Mouse (Mus musculus): ENCODE data around the gene Prrc2a. TPM values are rescaled to one million over a fixed set of nuclear protein-coding genes. Genes with fewer than 3 reads are reported as not detected.
A peak's percentile ranks its signal among the peaks of the same experiment; 100 is the strongest.

The Prrc2a gene
- polyA plus RNA-seq, 1 experiment from 2014 or later, result 225 TPM

DNA sequence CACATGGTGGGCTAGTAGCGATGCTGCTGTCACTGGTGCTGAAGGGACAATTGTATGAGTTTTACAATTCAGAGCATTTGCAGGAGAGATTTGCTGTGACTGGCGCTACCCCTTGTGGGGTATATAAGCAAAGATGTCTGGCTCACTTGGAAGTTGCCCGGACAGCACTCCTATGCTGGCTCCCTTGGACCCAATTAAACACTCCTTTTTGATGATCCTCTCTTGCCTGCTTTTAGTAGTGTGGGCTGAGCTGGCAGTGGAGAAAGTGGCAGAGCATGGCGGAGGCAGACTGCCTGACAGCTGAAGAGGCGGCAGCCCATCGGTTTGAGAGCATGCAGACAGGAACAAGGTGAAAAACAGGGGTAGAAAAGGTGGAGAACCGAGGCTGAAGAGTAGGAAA lies 3.1 kb upstream of the Prrc2a start:
- Histone ChIP-seq H3K4me1 (peaks cover 10% of the 10 kb centered on the region), H3K9ac (no peak overlapping the region), H3K27me3 (no peaks in the 10 kb centered on the region), H3K4me3 (no peak overlapping the region), H3K27ac (no peak overlapping the region), H3K9me3 (no peaks in the 10 kb centered on the region), H3K4me2 (replicated peaks) (no peak overlapping the region), H3K36me3 (no peaks in the 10 kb centered on the region)
- no peak for ATAC-seq (ENCODE audit: insufficient number of reproducible peaks, insufficient read depth, low FRiP score, low TSS enrichment)
- 87% methylated on average over 7 of the region's 7 CpGs for WGBS

GRCm38 (mm10) chr17:35166352-35167035 lies 1.8 kb upstream of the Prrc2a start:
- WGBS, result 67% methylated on average over 8 of the region's 8 CpGs
- Histone ChIP-seq H3K27ac (peak overlapping the region; percentile 97), H3K4me2 (replicated peaks) (peak overlapping the region; percentile 45), H3K27me3 (no peaks in the 10 kb centered on the region), H3K9ac (no peak overlapping the region), H3K9me3 (no peaks in the 10 kb centered on the region), H3K4me3 (no peak overlapping the region), H3K36me3 (peaks cover 9% of the 10 kb centered on the region), H3K4me1 (peaks cover 18% of the 10 kb centered on the region)
- ATAC-seq (ENCODE audit: insufficient number of reproducible peaks, insufficient read depth, low FRiP score, low TSS enrichment), result no peak

GRCm38 (mm10) chr17:35165451-35166155 lies 906 bp upstream of the Prrc2a start:
- Histone ChIP-seq H3K27me3 (no peaks in the 10 kb centered on the region), H3K9ac (peak overlapping the region; percentile 100; the same call in 1 of the 2 replicates), H3K9me3 (no peaks in the 10 kb centered on the region), H3K36me3 (peaks cover 17% of the 10 kb centered on the region), H3K4me2 (replicated peaks) (peak overlapping the region; percentile 45), H3K4me1 (peaks cover 18% of the 10 kb centered on the region), H3K27ac (peak overlapping the region; percentile 97), H3K4me3 (peak overlapping the region; percentile 99)
- peak; percentile 87 for ATAC-seq (ENCODE audit: insufficient number of reproducible peaks, insufficient read depth, low FRiP score, low TSS enrichment)
- 22% methylated on average over 12 of the region's 12 CpGs for WGBS

GRCm38 (mm10) chr17:35164218-35164567 lies 504 bp downstream of the Prrc2a start:
- Histone ChIP-seq H3K9ac (peak overlapping the region; percentile 100), H3K4me2 (replicated peaks) (peak overlapping the region; percentile 95), H3K27me3 (no peaks in the 10 kb centered on the region), H3K4me1 (peaks cover 18% of the 10 kb centered on the region), H3K36me3 (peaks cover 32% of the 10 kb centered on the region), H3K4me3 (peak overlapping the region; percentile 99), H3K9me3 (no peaks in the 10 kb centered on the region), H3K27ac (peak overlapping the region; percentile 97)
- ATAC-seq (ENCODE audit: insufficient number of reproducible peaks, insufficient read depth, low FRiP score, low TSS enrichment), result no peak; the same call in 1 of the 2 replicates
- WGBS, result under 1% methylated on average over 25 of the region's 28 CpGs

- WGBS, result 12% methylated on average over 8 of the region's 8 CpGs
Measured at GRCm38 (mm10) chr17:35163326-35164081, 1.2 kb downstream of the Prrc2a start.

DNA sequence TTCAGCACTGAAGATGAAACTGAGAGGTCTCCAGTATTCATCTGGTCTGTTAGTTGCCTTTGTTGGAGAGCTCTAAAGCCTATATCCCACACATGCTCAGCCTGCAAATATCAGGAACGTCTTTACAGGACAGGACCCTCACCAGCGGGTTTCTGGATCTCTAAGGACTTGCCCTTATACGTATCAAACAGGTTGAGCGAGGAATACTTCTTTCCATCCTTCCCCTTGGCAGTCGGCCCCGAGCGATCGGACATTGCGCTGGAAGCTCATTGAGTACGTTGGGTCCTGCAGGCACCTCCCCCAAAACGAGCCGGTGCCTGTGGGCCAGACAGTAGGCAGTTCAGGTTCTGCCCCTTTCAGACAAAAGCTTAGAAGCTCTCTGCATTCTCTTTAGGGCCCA lies 2.0 kb downstream of the Prrc2a start:
- H3K36me3 ChIP-seq, result peaks cover 46% of the 10 kb centered on the region

More at GRCm38 (mm10) chr17:35163326-35164081, 1.2 kb downstream of the Prrc2a start:
- Histone ChIP-seq H3K4me3 (peak overlapping the region; percentile 99), H3K9ac (peak overlapping the region; percentile 100), H3K36me3 (peaks cover 38% of the 10 kb centered on the region), H3K9me3 (no peaks in the 10 kb centered on the region), H3K4me2 (replicated peaks) (peak overlapping the region; percentile 95), H3K27ac (peak overlapping the region; percentile 97), H3K27me3 (no peaks in the 10 kb centered on the region), H3K4me1 (peaks cover 18% of the 10 kb centered on the region)
- ATAC-seq (ENCODE audit: insufficient number of reproducible peaks, insufficient read depth, low FRiP score, low TSS enrichment), result no peak

DNA sequence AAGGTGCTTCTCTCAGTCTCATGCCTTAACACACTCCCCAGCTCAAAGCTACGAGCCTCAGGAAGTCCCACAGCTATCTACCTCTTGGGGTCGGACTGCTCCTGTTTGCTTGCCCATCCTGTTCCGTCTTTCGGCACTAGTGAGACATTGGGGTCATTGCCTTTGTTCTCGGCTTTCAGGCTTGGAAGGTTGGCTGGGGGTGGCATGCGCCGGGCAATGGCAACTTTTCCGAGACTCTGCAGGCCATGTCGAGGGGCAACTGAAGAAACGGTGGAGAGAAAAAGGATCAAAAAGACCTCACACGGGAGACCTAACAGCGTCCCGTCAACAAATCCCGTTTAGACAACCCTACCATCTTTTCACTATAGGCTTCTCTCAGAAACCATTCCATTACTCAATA lies 2.6 kb downstream of the Prrc2a start:
- Histone ChIP-seq H3K4me1 (peaks cover 18% of the 10 kb centered on the region), H3K9me3 (no peaks in the 10 kb centered on the region), H3K9ac (peak overlapping the region; percentile 100; the same call in 1 of the 2 replicates), H3K36me3 (peaks cover 52% of the 10 kb centered on the region), H3K4me2 (replicated peaks) (peak overlapping the region; percentile 95), H3K27ac (no peak overlapping the region), H3K4me3 (peak overlapping the region; percentile 99), H3K27me3 (no peaks in the 10 kb centered on the region)
- no peak for ATAC-seq (ENCODE audit: insufficient number of reproducible peaks, insufficient read depth, low FRiP score, low TSS enrichment)
- 77% methylated on average over 14 of the region's 14 CpGs for WGBS

More for the DNA sequence above, 2.0 kb downstream of the Prrc2a start:
- 50% methylated on average over 12 of the region's 12 CpGs for WGBS
- Histone ChIP-seq H3K4me3 (peak overlapping the region; percentile 99), H3K4me1 (peaks cover 18% of the 10 kb centered on the region), H3K27me3 (no peaks in the 10 kb centered on the region), H3K27ac (no peak overlapping the region), H3K9me3 (no peaks in the 10 kb centered on the region), H3K4me2 (replicated peaks) (peak overlapping the region; percentile 95), H3K9ac (peak overlapping the region; percentile 100)
- no peak for ATAC-seq (ENCODE audit: insufficient number of reproducible peaks, insufficient read depth, low FRiP score, low TSS enrichment)

GRCm38 (mm10) chr17:35161421-35161820 lies 3.3 kb downstream of the Prrc2a start:
- no peak overlapping the region for H3K9ac ChIP-seq
- no peak overlapping the region for H3K4me3 ChIP-seq
- ATAC-seq (ENCODE audit: insufficient number of reproducible peaks, insufficient read depth, low FRiP score, low TSS enrichment), result no peak
- H3K9me3 ChIP-seq, result no peaks in the 10 kb centered on the region
- H3K27me3 ChIP-seq, result no peaks in the 10 kb centered on the region
- no peak overlapping the region for H3K27ac ChIP-seq
- WGBS, result 87% methylated on average over 11 of the region's 11 CpGs
- peaks cover 59% of the 10 kb centered on the region for H3K36me3 ChIP-seq
- H3K4me2 ChIP-seq (replicated peaks), result peak overlapping the region; percentile 95; the same call in 1 of the 2 replicates
- peaks cover 16% of the 10 kb centered on the region for H3K4me1 ChIP-seq

GRCm38 (mm10) chr17:35159638-35160037 lies 5.1 kb downstream of the Prrc2a start:
- Histone ChIP-seq H3K27me3 (no peaks in the 10 kb centered on the region), H3K36me3 (peaks cover 77% of the 10 kb centered on the region), H3K9ac (no peak overlapping the region), H3K4me2 (replicated peaks) (no peak overlapping the region), H3K4me3 (no peak overlapping the region), H3K27ac (no peak overlapping the region), H3K9me3 (no peaks in the 10 kb centered on the region), H3K4me1 (peaks cover 22% of the 10 kb centered on the region)
- 82% methylated on average over 7 of the region's 7 CpGs for WGBS
- no peak for ATAC-seq (ENCODE audit: insufficient number of reproducible peaks, insufficient read depth, low FRiP score, low TSS enrichment)

GRCm38 (mm10) chr17:35158850-35159593 lies 5.7 kb downstream of the Prrc2a start:
- Histone ChIP-seq H3K27me3 (no peaks in the 10 kb centered on the region), H3K4me1 (peaks cover 24% of the 10 kb centered on the region), H3K9me3 (no peaks in the 10 kb centered on the region), H3K4me3 (no peak overlapping the region), H3K27ac (no peak overlapping the region), H3K4me2 (replicated peaks) (no peak overlapping the region), H3K36me3 (peaks cover 83% of the 10 kb centered on the region), H3K9ac (no peak overlapping the region)
- ATAC-seq (ENCODE audit: insufficient number of reproducible peaks, insufficient read depth, low FRiP score, low TSS enrichment), result no peak
- 93% methylated on average over 16 of the region's 16 CpGs for WGBS

- no peaks in the 10 kb centered on the region for H3K27me3 ChIP-seq
- no peak overlapping the region for H3K4me2 ChIP-seq (replicated peaks)
- H3K9me3 ChIP-seq, result no peaks in the 10 kb centered on the region
- no peak overlapping the region for H3K4me3 ChIP-seq
- 96% methylated on average over 8 of the region's 8 CpGs for WGBS
- peak; percentile 20; the same call in 1 of the 2 replicates for ATAC-seq (ENCODE audit: insufficient number of reproducible peaks, insufficient read depth, low FRiP score, low TSS enrichment)
- H3K36me3 ChIP-seq, result peaks cover 96% of the 10 kb centered on the region
- no peak overlapping the region for H3K27ac ChIP-seq
- H3K9ac ChIP-seq, result no peak overlapping the region
- peaks cover 20% of the 10 kb centered on the region for H3K4me1 ChIP-seq
Measured at GRCm38 (mm10) chr17:35157661-35158175, 7.0 kb downstream of the Prrc2a start.
